Mouse (Mus musculus): ENCODE results near the gene Gm20219.

Gene Gm20219

DNA sequence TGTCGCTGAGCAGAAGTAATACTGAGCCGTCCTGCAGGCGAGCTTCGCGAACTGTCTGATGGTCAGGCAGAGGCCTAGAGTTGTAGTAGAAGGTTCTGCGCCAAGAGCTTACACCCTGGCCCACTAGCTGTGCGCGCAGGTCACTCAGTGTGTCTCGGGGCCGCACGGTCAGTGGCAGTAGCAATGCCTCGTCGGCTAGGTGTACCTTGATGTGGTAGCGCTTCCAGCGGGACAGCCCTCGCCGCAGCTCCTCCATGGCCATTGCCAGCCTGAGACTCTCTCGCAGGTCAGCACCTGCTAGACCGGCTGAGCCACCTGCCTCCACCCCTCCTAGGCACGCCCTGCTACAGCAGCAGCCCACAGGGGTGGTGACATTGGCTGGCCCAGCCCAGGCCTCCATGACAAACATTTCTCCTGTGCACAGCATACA is at the start of gene Gm20219:
Gene Gm20219 (minus strand): TSS at position 266 of the 430 bp plus-strand sequence.
- DNase-seq (ENCODE audit: low spot score), result peak; percentile 59

DNA sequence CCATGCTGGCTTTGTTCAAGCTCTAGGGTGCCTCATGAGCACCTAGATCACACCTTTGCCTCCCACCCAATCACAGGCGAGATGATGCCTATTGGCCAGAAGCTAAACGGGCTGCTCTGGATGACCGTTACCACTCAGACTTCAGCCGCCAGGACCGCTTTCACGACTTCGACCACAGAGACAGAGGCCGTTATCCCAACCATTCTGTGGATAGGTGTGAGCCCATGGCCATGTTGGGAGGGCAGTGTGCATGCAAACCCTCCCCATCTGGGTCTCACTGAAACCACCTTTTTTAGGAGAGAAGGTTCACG is 49.8 kb upstream of the Gm20219 start:
- DNase-seq (ENCODE audit: low spot score), result no peak

DNA sequence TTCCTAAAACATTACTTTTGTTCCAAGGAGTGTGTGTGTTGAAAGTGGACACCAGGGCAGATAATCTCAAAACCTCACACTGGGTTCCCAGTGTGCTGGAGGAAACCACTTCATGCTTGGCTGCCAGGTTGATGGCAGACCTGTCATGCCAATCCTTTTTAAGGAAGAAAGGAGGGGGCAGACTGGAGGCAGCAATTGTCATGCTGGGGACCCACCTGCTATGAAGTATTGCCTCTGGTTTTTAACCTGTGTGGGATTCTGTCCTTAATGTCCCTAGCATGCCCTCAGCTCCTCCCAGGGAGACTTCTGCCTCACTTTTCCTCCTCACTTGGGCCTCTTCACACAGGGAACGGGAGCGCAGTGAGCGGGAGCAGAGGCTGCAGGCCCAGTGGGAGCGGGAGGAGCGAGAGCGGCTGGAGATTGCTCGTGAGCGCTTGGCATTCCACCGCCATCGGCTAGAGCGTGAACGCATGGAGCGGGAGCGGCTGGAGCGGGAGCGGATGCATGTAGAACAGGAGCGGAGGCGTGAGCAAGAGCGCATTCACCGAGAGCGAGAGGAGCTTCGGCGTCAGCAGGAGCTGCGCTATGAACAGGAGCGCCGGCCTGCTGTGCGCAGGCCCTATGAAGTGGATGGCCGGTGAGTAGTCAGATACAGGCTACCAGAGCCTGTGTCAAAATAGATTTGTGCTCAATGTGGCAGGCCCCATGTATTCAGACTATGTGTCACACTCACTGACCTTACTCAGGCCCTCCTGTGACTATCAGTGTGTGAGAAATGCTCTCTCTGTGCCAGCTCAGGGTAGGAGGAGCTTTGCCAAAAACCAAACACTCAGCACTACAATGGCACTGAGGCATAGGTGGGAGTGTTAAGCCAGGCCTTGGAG is 49.2 kb upstream of the Gm20219 start:
- no peak for DNase-seq (ENCODE audit: low spot score)

DNA sequence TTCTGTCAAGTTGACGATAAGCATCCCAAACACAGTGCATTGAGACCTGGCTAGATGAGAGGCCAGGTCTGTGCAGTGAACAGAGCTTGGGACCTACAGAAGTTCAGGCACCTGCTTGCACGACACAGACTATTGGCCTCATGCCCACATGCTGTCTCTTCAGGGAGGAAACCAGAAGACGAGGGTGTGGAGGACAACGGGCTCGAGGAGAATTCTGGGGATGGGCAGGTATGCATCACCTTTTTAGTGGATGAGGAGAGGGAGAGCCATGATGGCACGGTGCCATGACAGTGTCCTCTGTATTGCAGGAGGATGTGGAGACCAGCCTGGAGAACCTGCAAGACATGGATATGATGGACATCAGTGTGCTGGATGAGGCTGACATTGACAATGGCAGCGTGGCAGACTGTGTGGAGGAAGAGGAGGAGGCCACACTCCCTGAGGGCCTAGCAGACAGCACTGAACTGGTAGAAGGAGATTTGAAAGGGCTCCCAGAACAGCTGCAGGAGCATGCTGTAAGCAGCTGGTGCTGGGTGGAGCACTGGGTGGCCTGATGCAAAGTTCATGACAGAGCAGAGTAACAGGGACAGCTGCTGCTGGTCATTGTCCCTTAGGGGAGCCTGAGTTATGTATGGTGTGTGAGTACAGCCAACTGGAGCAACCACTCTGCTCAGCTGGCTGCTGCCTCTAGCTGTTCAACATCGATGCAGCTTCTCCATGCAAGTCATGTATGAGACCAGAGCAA is 39.5 kb upstream of the Gm20219 start:
- no peak for DNase-seq (ENCODE audit: low spot score)

DNA sequence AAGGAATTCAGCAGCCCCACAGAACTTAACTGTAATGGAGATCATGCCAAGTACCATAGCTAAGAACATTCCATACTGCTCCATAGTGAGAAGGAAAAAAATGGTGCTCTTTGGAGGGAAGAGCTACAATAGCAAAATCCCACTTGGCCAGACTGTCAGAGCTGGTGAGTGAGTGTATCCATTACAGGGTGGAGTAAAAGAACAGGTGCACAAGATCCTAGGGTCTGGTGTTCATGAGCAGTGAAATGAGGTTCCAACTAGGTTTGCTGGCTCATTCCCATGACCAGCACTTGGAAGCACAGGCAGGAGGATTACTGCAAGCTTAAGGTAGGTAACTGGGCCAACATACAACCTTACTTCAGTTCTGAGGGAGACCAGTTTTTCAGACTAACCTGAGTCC is 38.4 kb upstream of the Gm20219 start:
- DNase-seq (ENCODE audit: low spot score), result no peak

DNA sequence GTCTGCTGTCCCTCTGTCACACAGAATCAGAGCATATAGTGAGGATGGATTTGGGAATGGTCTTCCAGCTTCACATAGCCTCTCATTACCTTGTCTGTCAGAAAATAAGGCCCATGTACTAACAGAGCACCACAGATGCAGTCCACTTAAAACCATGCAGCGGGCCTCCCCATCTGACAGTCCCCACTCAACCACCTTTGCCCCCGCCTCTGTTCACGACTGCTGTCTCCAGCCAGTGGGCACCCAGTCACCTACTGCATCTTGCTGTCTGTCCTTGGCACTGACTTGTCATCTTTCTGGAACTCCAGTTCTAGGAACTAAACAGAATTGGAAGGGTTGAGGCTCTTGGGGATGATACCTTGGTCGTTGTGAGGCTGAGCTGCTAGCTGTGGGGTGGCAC is 34.7 kb upstream of the Gm20219 start:
- DNase-seq (ENCODE audit: low spot score), result no peak

DNA sequence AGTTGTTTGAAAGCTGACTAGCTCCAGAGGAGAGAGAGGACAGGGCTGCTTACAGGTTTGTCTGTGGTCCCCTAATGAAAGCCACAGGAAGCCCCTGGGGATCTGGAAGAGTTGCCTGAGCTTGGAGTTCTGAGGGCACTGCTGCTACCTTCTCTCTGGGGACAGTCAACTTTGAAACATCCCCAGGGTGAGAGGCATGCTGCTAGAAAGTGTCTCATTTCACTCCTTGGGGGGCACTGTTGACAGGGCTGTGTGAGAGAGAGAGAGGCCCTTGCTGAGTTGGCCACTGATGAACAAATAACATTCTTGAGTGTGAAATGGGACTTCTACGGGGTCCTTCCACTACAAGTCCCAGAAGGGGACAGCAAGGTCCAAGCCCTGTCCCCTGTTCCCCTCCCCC is 33.6 kb upstream of the Gm20219 start:
- DNase-seq (ENCODE audit: low spot score), result no peak

DNA sequence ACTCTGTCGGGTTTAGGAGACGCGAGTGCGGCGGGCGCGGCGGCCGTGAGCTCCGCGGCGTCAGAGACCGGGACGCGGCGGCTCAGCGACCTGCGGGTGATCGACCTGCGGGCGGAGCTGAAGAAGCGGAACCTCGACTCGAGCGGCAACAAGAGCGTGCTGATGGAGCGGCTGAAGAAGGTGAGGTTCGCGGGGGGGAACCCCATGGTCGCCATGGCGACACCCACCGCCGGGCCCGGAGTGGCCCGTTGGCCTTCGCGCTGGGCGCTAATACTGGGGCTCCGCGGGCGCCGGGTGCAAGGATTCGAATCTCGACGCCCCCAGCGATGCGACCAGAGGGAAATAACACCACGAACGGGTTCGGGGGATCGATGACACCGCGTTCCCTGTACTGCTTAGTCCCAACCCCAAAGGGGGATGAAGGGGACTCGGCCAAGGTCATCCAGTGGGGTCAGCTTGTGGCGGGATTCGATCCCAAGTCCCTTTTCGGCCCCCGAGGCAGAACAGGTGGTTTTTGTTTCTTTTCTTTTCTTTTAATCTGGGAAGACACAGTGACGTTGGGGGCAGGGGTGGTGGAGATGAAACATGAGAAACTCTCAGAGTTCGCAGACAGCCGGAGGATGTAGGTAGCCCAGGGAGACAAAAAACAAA is 31.1 kb upstream of the Gm20219 start:
- DNase-seq (ENCODE audit: low spot score), result peak; percentile 54

DNA sequence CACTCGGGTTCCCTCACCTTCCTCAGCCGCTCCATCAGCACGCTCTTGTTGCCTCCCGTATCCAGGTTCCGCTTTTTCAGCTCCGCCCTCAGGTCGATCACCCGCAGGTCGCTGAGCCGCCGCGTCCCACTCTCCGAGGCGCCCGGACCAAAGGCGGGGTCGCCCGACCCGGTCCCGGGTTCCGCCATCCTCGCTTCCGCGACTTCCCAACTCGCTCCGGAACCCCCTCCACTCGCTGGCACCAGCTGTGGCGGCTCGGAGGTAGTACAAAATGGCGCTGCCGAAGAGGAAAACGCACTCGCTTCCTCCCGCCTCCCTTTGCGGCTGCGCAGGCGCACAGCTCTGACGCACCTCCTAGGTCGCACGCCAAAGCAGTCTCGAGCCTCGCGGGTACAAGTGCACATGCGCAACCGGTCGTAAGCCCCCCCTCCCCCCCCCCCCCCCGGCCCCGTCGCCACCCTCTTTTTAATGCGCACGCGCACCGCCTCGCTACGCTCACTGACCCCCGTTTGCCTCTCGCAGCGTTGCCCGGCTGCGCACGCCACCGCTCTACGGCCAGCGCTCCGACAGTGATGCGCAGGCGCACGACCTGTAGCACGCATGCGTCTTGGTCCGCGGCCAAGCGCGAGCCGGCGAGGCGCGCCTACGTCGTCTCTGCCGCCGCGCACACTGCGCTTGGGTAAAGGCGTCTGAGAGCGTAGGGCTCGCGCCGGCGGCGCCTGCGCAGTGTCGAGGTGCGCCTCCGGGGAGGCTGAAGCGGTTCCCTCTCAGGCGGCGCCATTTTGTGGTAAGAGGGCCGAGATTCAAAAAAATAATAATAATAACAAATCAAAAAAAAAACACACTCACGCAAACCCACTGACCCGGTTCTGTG is 30.3 kb upstream of the Gm20219 start, which contains the start of the genes Safb2 and Safb:
Gene Safb2 (minus strand): TSS at position 329 of the 874 bp plus-strand sequence.
Gene Safb (plus strand): TSS at position 569 of the 874 bp plus-strand sequence.
- DNase-seq (ENCODE audit: low spot score), result peak; percentile 99

DNA sequence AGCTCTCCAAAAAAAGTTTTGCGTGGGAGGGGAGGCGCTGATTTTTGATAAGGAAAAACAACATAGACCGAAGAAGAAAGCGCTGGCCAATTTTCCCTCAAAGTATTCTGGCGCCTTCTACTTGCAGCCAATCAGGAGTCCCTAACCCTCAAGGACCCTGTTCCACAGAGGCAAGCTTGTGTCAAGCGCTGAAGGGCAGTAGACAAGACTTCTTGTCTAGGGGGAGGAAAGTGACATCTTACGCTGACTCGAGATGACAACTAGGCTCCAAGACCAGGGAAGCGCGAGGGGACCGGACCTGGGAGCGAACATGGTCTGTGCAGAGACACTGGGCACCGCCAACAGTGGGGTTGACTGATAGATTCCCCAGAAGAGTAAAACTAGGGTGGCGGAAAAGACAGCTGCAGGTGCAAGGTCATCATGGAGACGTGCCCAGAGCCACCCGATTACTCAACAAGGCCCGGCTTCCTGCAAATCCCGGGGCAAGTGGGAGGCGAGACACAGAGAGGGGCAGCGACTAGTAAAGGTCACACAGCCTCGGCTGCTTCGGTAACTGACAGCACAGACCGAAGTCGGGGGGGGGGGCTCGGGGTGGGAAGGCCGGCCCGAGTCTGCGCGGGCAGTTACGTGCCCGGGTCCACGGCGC is 29.5 kb upstream of the Gm20219 start:
- peak; percentile 23 for DNase-seq (ENCODE audit: low spot score)

DNA sequence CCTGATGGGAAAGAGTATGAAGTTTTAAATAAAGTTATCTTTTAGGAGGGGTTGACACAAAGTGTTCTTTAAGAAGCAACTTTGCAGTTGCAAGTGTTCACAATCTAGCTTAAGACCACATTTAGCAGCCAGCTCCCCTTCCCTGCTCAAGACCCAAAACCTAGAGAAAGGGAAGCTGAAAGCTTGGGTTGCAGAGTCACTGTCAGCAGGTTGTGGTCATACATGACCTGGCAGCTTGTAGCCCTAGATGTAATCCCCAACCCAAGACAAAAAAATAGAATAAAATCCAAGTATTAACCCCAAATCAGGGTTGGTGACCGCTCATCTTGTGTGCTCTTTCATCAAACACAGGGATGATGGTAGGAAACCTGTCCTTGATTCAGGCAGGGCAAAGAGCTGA is 28.9 kb upstream of the Gm20219 start:
- no peak for DNase-seq (ENCODE audit: low spot score)

DNA sequence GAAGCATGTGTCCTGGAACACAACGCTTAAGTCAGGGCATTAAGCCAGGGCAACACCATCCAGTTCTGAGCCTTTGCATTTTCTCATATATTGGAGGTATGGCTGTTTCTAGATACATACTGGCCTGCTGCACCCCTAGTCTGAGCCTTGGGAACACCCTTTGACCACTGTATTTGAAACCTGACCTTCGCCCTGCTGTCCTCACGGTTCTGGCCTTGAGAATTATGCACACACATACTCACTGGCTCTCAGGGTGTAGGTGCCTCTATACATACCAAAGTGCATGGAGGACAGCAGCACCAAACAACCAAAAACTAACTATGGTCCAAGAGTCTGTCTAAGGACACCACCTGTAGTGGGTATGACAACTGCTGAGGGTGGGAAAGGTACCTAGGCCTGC is 18.8 kb upstream of the Gm20219 start:
- DNase-seq (ENCODE audit: low spot score), result no peak

DNA sequence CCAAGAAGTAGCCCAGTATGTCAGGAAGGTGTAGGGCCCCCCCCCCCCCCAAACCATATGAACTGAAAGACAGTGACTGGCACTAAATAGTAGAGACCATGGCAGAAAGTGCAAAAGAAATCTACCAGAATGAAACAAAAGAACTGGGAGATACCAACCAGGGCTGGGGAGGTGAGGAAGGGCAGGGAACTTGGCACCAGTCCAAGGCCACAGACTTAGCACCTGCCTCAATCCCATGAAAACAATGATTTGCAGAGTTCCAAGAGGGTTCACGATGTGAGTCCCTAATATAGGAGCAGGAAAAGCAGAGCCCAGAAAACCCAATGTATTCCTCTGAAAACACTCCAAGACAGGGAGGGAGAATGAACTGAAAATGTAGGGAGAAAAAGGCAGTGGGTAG is 18.0 kb upstream of the Gm20219 start:
- DNase-seq (ENCODE audit: low spot score), result no peak

DNA sequence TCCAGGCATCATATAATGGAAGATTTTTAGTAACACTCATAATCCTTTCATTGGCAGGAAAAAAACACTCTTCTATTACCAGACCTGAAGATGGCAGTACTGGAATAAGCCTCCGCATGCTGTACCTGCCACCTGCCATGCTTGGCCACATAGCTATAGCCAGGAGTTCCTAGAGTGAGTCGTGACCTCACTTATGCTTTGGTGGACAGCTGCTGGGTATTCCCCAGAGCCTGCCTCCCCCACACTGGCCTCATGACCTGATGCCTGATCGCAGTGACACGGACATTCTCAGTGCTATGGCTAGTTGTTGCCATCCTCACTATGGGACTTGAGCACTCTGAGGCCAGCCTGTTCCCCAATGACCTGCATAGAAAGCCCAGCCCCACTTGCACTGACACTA is 16.1 kb upstream of the Gm20219 start:
- no peak for DNase-seq (ENCODE audit: low spot score)

DNA sequence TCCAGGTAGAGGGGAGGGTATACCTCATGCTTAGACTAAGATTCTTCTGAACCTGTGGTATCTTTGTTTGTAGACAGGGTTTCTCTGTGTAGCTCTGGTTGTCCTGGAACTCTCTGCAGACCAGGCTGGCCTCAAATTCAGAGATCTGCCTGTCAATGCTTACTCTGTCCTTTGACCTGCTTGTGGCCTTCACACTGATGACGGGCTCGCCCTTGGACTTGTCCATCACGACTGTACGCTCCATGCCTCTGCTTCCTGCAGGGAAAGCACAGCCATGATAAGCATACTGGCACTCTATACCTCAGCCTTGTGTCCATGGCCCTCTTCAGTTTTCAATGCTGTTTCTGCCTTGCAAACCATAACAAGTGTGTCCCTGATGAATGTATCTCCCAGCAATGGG is 13.2 kb upstream of the Gm20219 start:
- no peak for DNase-seq (ENCODE audit: low spot score)

DNA sequence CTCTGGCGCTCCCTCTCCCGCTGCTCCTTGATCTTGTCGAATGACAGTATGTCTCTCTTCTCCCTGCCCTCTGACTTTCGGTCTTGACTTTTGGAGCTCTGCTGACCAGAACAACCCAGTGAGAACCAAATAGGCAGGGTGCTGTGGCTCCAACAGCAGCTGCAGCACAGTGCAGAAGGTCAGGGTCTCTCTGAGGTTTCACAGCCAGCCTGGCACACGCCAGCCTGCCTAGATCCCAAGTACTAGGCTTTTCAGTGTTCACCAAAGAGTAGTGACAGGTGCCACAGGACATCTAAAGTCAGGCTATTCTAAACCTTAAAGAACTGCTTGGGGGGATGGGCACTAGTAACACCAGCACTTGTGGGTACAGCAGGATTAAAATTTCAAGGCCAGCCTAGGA is 12.7 kb upstream of the Gm20219 start:
- DNase-seq (ENCODE audit: low spot score), result no peak

DNA sequence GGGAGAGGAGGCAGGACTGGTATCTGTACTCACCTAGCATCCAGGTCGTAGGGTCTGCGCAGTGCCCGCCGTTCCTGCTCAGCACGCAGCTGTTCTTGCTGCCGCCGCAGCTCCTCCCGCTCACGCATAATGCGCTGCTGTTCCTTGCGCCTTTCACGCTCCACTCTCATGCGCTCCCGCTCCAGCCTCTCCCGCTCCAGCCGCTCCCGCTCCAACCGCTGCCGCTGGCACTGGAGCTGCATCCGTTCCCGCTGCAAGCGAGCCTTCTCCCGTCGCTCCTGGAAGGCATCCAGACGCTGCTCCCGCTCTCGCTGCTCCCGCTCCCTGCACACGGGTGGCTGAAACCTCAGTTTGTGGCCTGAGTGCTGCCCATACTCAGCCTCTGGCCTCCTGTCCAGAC is 12.1 kb upstream of the Gm20219 start:
- no peak for DNase-seq (ENCODE audit: low spot score)

DNA sequence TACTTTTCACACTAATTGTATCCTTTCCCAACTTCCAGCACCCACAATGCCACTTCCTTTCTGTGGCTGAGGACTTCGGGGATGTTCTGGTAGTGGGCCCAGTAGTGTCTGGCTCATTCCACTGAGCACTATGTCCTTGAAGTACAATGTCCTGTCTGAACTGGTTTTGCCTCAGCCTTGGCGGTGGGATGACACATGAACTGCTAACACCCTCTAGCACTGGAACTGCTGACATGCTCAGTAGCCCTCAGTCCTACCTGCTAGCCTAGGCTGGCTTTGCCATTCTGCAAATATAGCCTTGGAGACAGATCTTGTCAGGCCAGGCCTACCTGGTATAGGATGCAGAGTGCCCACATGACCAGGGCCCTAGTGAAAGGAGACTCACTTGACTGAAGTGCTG is 7.7 kb upstream of the Gm20219 start:
- DNase-seq (ENCODE audit: low spot score), result no peak

DNA sequence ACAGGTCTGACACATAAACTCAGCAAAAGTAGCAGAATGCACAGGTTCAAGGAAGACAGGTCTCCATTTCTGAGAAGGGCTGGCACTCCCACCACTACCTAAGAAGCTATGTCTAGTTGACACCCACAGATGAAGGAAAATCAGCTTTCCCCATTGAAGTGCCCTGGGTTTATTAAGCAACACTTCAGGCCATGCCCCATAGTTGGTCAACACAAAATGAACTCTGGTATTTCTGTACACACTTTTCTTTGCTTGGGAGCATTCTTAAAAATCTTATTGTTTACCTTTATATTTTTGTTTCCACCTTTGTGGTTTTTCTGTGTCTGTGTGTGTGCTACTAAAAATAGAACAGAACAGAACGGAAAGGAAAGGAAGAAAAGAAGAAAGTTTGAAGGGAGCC is 5.9 kb upstream of the Gm20219 start:
- DNase-seq (ENCODE audit: low spot score), result no peak

DNA sequence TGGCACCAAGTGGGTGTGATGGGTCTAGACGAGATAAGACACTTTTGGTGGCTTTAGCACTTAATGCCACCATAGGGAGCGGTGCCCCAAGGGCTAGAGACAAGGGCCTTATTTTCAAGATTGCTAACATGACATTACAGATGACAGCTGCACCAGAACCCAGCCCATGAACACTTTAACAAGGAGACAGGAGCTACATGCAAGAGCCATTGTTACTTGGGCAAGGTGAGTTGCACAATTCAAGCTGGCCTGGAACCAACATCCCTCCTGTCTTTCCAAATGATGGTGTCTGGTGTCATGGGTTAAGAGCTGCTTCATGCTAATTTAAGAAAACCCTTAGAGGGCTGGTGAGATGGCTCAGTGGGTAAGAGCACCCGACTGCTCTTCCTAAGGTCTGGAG is 5.2 kb upstream of the Gm20219 start:
- no peak for DNase-seq (ENCODE audit: low spot score)

DNA sequence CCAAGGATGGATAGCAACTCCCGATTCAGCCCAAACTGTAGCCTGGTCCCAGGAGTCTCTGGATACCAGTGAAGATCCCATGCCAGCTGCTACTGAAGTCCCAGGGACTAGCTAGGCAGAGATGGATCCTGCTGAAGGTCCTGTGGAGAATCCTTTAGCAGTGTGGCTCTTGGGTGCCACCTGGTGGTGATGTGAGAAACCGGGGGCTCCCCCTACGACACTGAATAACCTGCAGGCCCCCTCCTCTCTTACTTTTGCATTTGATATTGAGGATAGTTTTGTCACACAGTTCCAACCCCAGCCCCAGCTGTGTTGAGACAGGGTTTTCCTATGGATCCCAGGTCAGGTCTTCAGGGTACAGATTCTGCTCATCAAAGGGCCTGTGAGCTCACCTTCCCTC is 4.3 kb upstream of the Gm20219 start:
- peak; percentile 62 for DNase-seq (ENCODE audit: low spot score)

Measured in urinary bladder, postnatal 25 days (tissue).